Mouse (Mus musculus) limb, embryonic 11.5 days (tissue): ENCODE measurements at regions not wholly inside any gene's neighbourhood (a gene's known extent, or its start where the extent isn't known, plus 50 kb on each side); places are given as distances from the start of the nearest gene placed in this dataset.

Experiments used
- ATAC-seq: fragments of 200-750 bp; cut with Nextera tagmentation; 2 replicates; pipeline ENCODE4 v1.8.0; 2017; ENCODE audit warnings: low read depth; ENCODE audit not compliant: insufficient number of reproducible peaks, low FRiP score, low TSS enrichment
- DNase-seq: peaks from one replicate; pipeline ENCODE4 v3.0.0-alpha.2; 2015; ENCODE audit warnings: low spot score
- H3K27ac ChIP-seq: fragments of 300-500 bp; sonication (generic); replicated peaks from 2 replicates; pipeline ENCODE4 v1.5.1; 2014; ENCODE audit warnings: low read depth, mild to moderate bottlenecking, low read length
- H3K27me3 ChIP-seq: fragments of 300-500 bp; sonication (generic); 2 replicates; pipeline ENCODE4 v1.6.1; 2014; ENCODE audit warnings: mild to moderate bottlenecking, low read length, mixed read lengths; ENCODE audit not compliant: control insufficient read depth, insufficient read depth
- H3K36me3 ChIP-seq: fragments of 300-500 bp; sonication (generic); 2 replicates; pipeline ENCODE4 v1.6.1; 2014; ENCODE audit warnings: mild to moderate bottlenecking, low read length, moderate library complexity, mixed read lengths; ENCODE audit not compliant: control insufficient read depth, insufficient read depth
- H3K4me1 ChIP-seq: fragments of 300-500 bp; sonication (generic); 2 replicates; pipeline ENCODE4 v1.6.1; 2014; ENCODE audit warnings: low read length, mixed read lengths; ENCODE audit not compliant: control insufficient read depth, insufficient read depth
- H3K4me2 ChIP-seq: fragments of 300-500 bp; sonication (generic); 2 replicates; pipeline ENCODE4 v1.6.1; 2014; ENCODE audit warnings: low read depth, mild to moderate bottlenecking, moderate library complexity; ENCODE audit not compliant: severe bottlenecking
- H3K4me3 ChIP-seq: fragments of 300-500 bp; sonication (generic); 2 replicates; pipeline ENCODE4 v1.5.1; 2014; ENCODE audit warnings: low read depth, low read length
- H3K9ac ChIP-seq: fragments of 300-500 bp; sonication (generic); 2 replicates; pipeline ENCODE4 v1.6.1; 2014; ENCODE audit warnings: mild to moderate bottlenecking, low read length
- H3K9me3 ChIP-seq: fragments of 300-500 bp; sonication (generic); 2 replicates; pipeline ENCODE4 v1.6.1; 2016; ENCODE audit warnings: low read length; ENCODE audit not compliant: control insufficient read depth
- WGBS: fragments of 180-500 bp; shearing (Covaris S2); extraction: QIAGEN DNeasy Blood & Tissue Kit; methylation state at CpG from one replicate; pipeline ENCODE4 v1.1.7; 2014; 5-methylcytosine and 5-hydroxymethylcytosine counted together

GRCm38 (mm10) chr2:170294657-170295056 lies 133.0 kb downstream of the Bcas1 start:
- no peaks in the 10 kb centered on the region for H3K27me3 ChIP-seq
- H3K27ac ChIP-seq, result no peak overlapping the region
- H3K4me3 ChIP-seq, result no peak overlapping the region
- DNase-seq, result no peak
- H3K9ac ChIP-seq, result no peak overlapping the region
- H3K4me1 ChIP-seq, result no peaks in the 10 kb centered on the region
- 87% methylated on average over 12 of the region's 12 CpGs for WGBS
- no peak for ATAC-seq
- H3K36me3 ChIP-seq, result no peaks in the 10 kb centered on the region
- no peaks in the 10 kb centered on the region for H3K9me3 ChIP-seq
- no peak overlapping the region for H3K4me2 ChIP-seq

DNA sequence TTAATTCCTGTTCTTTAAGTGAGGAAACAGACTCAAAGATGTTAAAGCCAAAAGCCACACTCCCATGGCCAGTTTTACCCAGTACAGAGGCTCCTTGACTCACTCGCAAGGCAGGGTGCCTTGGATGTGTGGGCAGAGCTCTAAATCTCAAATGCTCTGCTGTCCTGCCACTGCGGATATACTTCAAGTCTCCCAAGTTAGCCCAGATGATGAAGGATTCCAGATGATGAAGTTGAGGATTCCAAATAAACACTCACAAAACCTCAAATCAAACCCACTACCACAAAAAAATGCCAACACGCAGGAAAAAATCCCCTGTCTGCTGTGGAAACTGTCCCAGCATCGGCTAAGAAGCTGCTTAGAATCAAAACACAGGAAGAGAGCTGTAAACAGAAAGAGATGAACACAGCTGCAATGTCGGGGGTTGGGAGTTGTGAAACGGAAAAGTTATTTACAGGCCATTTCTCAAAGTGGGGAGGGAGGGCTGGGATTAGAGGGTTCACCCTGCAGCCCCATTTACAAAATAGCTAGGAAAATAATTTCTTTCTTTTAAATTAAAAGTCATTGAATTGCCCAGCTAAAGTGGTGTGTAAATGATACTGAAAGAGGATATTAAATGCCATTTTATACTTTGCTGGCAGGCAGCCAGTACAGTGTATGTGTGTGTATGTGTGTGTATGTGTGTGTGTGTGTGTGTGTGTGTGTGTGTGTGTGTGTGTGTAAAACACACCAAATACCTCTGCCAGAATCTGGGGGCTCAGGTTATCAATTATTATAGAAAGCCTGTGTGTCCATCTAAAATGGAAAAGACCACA lies 135.6 kb downstream of the Bcas1 start:
- H3K4me3 ChIP-seq, result no peak overlapping the region
- H3K9ac ChIP-seq, result no peak overlapping the region
- H3K4me2 ChIP-seq, result no peak overlapping the region
- no peaks in the 10 kb centered on the region for H3K9me3 ChIP-seq
- peaks cover 3% of the 10 kb centered on the region; the same call in 1 of the 2 replicates for H3K4me1 ChIP-seq
- no peaks in the 10 kb centered on the region for H3K27me3 ChIP-seq
- ATAC-seq (no peak), DNase-seq (no peak)
- no peak overlapping the region for H3K27ac ChIP-seq
- 17% methylated on average over 6 of the region's 6 CpGs for WGBS
- H3K36me3 ChIP-seq, result no peaks in the 10 kb centered on the region

- Histone ChIP-seq H3K4me3 (no peak overlapping the region), H3K4me2 (no peak overlapping the region), H3K9ac (no peak overlapping the region), H3K27ac (no peak overlapping the region), H3K9me3 (no peaks in the 10 kb centered on the region), H3K27me3 (no peaks in the 10 kb centered on the region), H3K36me3 (no peaks in the 10 kb centered on the region), H3K4me1 (peaks cover 3% of the 10 kb centered on the region; the same call in 1 of the 2 replicates)
- 83% methylated on average over 9 of the region's 9 CpGs for WGBS
- no peak for ATAC-seq
- no peak for DNase-seq
Observed at GRCm38 (mm10) chr2:170289378-170289960, 138.2 kb downstream of the Bcas1 start.

GRCm38 (mm10) chr2:170288787-170289186 lies 138.9 kb downstream of the Bcas1 start:
- 84% methylated on average over 7 of the region's 7 CpGs for WGBS
- Histone ChIP-seq H3K9me3 (no peaks in the 10 kb centered on the region), H3K4me3 (no peak overlapping the region), H3K4me2 (no peak overlapping the region), H3K4me1 (peaks cover 3% of the 10 kb centered on the region; the same call in 1 of the 2 replicates), H3K27ac (no peak overlapping the region), H3K9ac (no peak overlapping the region), H3K36me3 (no peaks in the 10 kb centered on the region), H3K27me3 (no peaks in the 10 kb centered on the region)
- DNase-seq (no peak), ATAC-seq (no peak)

DNA sequence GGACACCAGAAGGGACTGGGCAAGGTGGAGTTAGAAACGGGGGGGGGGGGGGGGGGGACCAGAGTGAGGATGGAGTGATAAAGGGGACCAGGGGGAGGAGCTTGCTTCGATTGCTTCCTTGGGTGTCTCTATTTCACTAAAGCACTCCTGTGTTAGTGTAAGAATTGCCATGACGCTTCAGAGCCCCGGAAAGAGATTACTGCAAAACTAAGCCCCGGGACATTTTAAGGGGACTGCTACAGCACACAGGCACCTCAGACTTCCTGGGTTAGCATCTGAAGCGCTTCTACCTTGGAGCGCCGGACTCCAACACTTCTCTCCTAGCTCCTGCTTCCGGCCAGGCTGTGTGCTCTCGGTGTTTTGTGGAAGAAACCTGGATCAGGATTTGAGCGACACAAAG lies 139.4 kb downstream of the Bcas1 start:
- peak overlapping the region; percentile 28; the same call in 1 of the 2 replicates for H3K4me2 ChIP-seq
- WGBS, result 10% methylated on average over 11 of the region's 11 CpGs
- peaks cover 3% of the 10 kb centered on the region; the same call in 1 of the 2 replicates for H3K4me1 ChIP-seq
- no peak for DNase-seq
- no peak for ATAC-seq
- no peak overlapping the region; the same call in 1 of the 2 replicates for H3K9ac ChIP-seq
- no peak overlapping the region; the same call in 1 of the 2 replicates for H3K4me3 ChIP-seq
- no peaks in the 10 kb centered on the region for H3K27me3 ChIP-seq
- H3K27ac ChIP-seq, result no peak overlapping the region
- no peaks in the 10 kb centered on the region for H3K36me3 ChIP-seq
- H3K9me3 ChIP-seq, result no peaks in the 10 kb centered on the region

GRCm38 (mm10) chr2:170287301-170287885 lies 139.5 kb upstream of the Zfp217 start:
- 1% methylated on average over 27 of the region's 27 CpGs for WGBS
- Histone ChIP-seq H3K27ac (no peak overlapping the region), H3K9me3 (no peaks in the 10 kb centered on the region), H3K4me3 (peak overlapping the region; percentile 33), H3K9ac (peak overlapping the region; percentile 66), H3K27me3 (no peaks in the 10 kb centered on the region), H3K4me1 (peaks cover 3% of the 10 kb centered on the region; the same call in 1 of the 2 replicates), H3K4me2 (peak overlapping the region; percentile 89), H3K36me3 (no peaks in the 10 kb centered on the region)
- DNase-seq (peak; percentile 69), ATAC-seq (no peak)

DNA sequence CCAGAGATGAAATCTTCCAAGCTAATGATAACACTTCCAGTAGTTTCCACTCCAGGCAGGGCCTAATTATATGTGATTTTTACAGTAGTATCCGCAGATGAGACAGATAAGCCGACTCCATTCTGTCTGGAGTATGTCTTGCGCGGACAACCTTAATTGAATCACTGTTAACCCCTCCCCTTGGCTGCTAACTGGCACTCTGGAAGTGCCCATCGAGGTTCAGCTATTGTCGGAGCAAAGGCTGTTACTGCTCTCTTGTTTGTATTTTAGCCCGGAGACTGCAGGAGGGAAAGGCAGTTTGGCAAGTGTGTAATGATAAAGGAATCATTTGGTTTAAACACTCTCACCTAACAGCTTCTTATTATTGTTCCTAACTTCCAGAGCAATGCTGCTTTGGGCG lies 138.9 kb upstream of the Zfp217 start:
- Histone ChIP-seq H3K4me1 (peaks cover 3% of the 10 kb centered on the region; the same call in 1 of the 2 replicates), H3K27me3 (no peaks in the 10 kb centered on the region), H3K27ac (no peak overlapping the region), H3K9me3 (no peaks in the 10 kb centered on the region), H3K4me2 (peak overlapping the region; percentile 89), H3K36me3 (no peaks in the 10 kb centered on the region), H3K4me3 (peak overlapping the region; percentile 33; the same call in 1 of the 2 replicates), H3K9ac (peak overlapping the region; percentile 66)
- no peak for DNase-seq
- no peak for ATAC-seq
- WGBS, result 7% methylated on average over 8 of the region's 8 CpGs

DNA sequence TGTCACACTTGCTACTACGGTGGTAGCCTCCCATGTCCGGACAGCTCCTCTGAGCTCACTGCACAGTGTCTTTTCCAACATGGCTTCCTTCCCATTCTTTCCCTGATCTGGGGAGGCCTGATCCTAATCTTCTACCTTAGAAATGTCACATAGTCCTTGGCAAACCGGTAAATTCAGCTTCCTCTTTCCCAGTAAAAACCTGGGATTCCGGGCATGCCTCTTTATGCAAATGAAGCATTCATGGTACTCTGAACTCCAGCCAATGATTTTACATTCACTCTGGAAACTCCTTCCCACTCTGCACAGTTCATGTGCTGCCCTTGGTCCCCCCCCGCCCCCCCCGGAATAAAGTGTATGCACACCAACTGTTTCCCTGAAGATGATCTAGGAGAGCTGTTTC lies 134.6 kb upstream of the Zfp217 start:
- H3K4me3 ChIP-seq, result no peak overlapping the region
- H3K27me3 ChIP-seq, result no peaks in the 10 kb centered on the region
- ATAC-seq (no peak), DNase-seq (no peak)
- H3K4me1 ChIP-seq, result no peaks in the 10 kb centered on the region
- H3K9me3 ChIP-seq, result no peaks in the 10 kb centered on the region
- no peaks in the 10 kb centered on the region for H3K36me3 ChIP-seq
- WGBS, result 82% methylated on average over 6 of the region's 6 CpGs
- no peak overlapping the region for H3K9ac ChIP-seq
- no peak overlapping the region for H3K27ac ChIP-seq
- no peak overlapping the region for H3K4me2 ChIP-seq
